Mouse (Mus musculus) layer of hippocampus, postnatal 14 days (tissue): ENCODE data around the gene 6030408B16Rik. TPM values are rescaled to one million over a fixed set of nuclear protein-coding genes. Genes with fewer than 3 reads are reported as not detected.
"Not testable (repeated sequence)": the region's sequence is repeated elsewhere in the genome, so short reads cannot be mapped to it uniquely, and the experiment has no call there.

Experiments used
- DNase-seq, 2 experiments: peaks; one replicate each; pipeline ENCODE4 v3.0.0; 2021 to 2022; ENCODE audit warnings: low spot score in 2 of 2, mixed read lengths in 1 of 2
- total RNA-seq, 2 experiments: library from RNA; stranded (reverse); gene quantifications; 2 replicates each; pipeline ENCODE4 v1.2.3; 2021

6030408B16Rik gene
- total RNA-seq, 2 experiments from 2014 or later: 0.28 to 0.69 TPM

DNA sequence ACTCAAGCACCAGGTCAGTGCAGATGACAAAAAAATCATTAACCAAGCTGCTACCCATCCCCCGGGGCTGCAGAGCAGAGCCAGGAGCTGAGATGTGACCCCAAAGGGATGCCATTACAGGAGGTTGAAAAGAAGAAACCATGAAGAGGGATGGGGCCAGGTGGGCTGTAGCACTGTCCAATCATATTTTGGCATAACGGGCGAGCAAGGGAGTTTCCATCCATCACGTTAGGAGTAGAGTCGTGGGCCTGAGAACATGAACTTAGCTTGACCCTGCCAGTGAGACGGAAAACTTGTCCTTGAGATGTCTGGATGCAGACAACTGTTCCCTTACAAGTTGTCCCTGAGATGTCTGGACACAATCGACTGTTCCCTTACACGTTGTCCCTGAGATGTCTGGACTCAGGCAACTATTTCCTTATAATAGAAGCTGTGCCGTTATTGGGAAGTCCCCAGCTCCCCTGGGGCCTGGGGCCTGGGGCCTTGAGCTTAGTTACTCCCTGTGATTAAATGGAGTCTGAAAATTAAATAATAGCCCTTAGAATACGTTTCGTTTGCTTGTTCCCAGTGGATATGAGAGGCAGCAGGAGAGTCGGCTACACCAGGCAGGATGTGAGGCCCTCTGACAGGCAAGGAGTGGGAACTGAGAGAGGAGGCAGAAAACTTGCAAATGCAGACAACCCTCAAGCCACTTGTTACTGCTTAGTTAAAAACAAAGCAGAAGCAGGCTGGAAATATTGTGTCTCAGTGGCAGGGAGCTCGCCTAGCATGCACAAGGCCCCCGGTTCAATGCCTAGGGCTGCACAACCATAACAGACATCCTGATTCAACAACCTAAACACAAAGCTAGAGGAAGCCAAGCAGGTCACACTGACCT is 26.1 kb downstream of the 6030408B16Rik start:
- DNase-seq: no peak

DNA sequence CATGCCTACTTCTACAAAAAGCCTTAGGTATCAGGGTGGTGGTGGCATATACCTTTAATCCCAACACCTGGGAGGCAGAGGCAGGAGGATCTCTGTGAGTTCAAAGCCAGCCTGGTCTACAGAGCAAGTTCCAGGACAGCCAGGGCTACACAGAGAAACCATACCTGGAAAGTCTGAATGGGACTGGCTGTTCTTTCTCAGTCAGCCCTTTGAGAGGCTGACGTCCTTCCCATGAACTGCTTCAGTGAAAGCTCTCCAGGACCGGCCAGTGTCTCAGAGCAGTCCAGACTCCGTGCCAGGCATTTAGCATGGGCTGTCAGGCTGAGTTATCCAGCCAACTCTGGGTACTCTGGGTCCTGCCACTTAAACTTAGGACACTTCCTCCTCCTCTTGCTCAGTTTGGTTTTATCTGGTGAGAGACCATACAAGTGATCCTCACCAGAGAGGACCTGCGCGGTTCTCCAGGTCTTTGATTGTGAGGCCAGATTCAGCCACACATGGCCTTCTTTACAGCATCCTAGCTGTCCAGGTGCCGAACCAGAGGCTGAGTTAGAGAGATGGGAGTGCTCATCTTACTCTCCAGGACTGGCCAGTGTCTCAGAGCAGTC is 27.1 kb downstream of the 6030408B16Rik start:
- DNase-seq: no peak

DNA sequence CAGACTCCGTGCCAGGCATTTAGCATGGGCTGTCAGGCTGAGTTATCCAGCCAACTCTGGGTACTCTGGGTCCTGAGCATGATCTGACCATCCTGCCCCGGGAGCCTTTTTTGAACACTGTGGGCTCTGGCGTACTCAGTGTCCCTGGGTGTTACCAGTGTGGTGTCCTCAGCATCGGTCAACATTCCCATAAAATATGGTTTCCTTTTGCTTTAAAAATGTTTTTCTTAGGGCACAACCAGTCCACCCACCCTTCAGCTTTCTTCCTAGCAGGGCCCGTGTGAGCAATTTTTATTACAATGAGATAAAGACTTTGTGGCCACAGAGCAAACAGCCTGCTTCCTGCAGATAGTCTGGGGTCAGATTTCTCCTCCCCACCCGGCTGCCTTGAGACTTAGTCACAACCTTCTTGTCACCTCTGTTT is 27.6 kb downstream of the 6030408B16Rik start:
- DNase-seq: no peak

DNA sequence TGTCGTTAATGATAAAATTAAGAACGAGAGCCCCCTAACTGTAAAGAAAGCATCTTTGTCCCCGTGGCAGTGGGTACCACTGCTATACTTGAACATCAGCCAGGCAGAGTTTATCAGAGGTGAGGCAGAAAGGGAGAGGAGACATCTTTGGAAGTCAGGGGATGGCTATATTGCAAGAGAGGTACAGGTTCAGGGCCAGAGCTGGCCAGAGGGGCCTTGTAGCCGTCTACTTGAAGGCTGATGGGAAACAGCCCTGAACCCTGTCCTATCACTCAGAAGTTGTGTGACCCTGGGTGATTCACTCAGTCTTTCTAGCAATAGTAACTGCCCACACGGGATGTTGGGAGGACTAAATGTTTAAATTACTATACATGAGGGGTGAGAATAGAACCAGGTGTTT is 28.1 kb downstream of the 6030408B16Rik start:
- no peak for DNase-seq

DNA sequence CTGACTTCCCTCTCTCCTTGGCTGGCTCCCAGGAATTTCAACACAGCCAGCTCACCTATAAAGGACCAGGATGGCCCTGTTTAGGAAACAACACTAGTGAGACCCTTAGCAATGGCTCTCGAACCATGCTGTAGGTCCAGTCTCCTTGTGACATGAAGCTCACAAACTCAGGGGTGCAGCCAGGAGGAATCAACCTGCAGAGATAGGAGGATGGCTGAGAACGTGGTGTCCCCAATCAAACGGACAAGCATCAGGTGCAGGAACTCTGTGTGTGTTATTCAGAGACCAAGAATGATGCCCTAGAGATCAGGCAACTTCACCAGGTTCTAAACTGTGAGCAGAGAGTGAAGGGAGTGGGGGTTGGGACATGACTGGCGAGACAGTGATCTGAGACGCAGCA is 29.1 kb downstream of the 6030408B16Rik start:
- no peak for DNase-seq

DNA sequence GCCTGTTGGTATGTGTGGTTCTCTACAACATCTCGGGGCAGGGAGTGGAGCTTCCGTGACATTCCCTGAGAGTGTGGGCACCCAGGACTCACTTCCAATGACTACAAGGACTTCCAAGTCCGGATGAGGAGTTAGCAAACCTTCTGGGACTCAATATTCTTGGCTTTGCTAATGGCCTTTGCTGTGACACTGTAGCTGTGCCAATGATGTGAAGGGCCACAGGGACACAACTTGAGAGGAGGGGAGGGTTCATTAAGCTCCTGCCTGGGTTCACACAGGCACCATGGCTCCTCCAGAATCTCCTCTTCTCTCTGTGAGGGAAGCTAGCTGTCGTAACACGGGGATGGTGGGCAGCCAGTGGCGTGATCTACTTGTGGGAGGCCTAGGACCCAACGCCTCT is 29.6 kb downstream of the 6030408B16Rik start:
- DNase-seq: no peak

DNA sequence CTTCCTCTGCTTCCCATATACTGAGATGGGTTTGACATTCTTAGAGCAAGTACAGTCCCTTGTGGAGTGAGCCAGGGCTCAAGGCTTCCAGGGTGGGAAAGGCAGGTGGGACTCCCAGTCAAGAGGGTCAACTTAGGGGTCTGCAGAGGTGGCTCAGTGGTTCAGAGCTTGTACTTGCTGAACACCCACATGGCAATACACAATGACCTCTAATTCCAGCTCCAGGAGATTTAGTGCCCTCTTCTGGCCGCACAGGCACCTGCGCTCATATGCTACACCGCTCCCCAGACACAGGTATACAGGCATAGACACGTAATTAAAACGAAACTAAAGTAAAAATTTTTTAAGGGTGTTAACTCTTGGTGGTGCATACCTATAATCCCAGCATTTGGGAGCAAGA is 30.5 kb downstream of the 6030408B16Rik start:
- DNase-seq: no peak

DNA sequence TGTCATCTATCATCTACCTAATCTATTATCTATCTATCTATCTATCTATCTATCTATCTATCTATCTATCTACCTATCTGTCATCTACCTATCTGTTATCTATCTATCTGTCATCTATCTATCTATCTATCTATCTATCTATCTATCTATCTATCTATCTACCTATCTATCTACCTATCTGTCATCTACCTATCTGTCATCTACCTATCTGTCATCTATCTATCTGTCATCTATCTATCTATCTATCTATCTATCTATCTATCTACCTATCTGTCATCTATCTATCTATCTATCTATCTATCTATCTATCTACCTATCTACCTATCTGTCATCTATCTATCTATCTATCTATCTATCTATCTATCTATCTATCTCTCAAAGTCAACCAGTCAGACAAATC is 31.4 kb downstream of the 6030408B16Rik start:
- not testable (repeated sequence) for DNase-seq

DNA sequence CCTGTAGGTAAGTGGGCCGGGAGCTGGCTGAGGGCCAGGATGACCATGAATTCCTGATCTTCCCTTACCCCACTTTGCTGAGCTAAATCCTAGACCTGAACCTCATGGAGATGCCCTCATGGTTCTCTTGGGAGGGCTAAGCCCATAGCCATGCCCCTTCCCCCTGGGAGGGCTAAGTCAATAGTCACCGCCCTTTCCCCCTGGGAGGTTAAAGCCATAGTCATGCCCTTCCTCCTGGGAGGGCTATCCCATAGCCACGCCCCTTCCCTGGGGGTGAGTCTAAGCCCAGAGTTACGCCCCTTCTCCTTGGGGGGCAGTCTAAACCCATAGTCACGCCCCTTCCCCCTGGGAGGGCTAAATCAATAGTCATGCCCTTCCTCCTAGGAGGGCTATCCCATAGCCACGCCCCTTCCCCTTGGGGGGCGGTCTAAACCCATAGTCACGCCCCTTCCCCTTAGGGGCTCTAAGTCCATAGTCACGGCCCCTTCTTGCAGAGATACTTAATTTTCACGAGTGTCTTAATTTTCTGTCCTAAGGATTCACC is 33.1 kb downstream of the 6030408B16Rik start:
- no peak for DNase-seq

DNA sequence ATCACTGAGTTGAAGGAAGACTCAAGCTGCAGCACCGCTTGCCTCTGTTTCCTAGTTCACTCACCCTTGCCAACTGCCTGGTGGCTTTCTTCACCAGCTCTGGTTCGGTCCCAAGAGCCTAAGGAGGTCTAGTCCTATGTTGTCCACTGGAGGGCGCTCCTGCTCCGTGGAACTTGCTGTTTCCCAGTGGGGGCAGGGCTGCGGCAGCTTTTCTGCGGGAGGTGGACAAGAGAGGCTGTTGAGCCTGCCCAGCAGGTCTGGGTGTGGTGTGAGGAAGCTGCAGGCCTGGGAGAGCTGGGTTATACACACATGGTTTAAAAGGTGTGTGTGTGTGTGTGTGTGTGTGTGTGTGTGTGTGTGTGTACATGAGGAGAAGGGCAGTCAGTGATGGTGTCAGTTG is 34.3 kb downstream of the 6030408B16Rik start:
- peak; percentile 83 to 88 for DNase-seq

DNA sequence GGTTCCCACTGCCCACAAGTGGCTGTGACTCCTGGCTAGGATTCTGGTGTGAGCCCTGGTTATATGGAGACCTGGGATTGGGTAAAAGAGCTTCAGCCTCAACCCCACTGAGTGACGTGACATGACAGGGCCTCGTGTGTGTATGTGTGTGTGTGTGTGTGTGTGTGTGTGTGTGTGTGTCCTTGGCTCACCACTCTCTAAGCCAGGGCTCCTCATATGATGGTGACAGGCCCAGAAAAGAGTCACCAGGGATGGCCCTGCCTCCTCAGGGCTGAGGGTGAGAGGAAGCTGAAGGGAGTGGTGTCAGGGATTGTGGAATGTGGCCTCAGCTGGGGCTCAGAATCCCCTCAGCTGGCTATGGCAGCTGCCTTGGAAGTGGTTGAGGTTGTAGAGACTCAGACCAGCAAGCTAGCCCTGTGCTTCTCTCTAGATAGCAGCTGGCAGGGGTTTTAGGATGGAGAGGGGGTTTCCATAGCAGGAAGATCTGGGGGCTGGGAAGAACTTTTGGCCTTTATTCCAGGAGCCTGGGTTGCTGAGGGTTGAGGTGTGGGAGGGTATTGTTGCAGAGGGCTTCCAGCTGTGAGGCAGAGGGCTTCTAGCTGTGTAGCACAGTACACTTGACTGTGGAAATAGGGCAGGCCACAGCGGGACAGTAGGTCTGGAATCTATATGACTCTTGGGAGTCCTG is 36.0 kb downstream of the 6030408B16Rik start:
- no peak for DNase-seq

DNA sequence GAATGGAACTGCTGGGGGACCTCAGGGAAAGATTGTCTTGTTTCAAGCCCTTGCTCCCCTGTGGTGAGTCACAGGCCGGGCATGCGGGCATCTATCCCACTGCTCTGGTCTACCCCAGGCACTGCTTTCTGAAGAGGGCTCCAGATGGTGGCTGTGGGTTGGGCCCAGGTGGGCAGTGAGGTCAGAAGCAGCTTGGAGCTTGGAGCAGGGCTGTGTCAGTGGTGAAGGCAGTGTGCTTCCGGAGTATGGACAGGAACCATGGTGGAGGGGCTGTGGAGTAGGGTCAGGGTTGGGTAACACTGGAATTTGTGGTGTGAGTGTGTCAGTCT is 36.5 kb downstream of the 6030408B16Rik start:
- no peak for DNase-seq

DNA sequence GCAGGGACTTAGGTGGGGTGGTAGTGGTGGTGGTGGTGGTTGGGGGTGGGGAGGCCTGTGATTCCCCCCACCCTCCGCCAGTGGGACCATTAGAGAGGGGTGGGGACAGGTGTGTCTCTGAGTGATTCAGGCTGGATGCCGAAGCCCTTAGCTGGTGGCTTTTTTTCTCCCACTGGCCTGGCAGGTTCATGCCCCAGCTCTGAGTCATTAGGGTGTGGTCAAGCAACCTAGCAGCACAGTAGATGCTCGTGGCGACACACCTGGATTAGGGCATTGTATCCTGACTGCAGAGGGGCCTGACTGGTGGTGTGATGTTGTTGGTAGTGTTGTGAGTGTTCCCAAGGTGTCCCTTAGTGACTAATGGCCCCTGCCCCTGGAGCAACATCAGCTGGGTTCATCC is 38.1 kb downstream of the 6030408B16Rik start:
- no peak for DNase-seq

DNA sequence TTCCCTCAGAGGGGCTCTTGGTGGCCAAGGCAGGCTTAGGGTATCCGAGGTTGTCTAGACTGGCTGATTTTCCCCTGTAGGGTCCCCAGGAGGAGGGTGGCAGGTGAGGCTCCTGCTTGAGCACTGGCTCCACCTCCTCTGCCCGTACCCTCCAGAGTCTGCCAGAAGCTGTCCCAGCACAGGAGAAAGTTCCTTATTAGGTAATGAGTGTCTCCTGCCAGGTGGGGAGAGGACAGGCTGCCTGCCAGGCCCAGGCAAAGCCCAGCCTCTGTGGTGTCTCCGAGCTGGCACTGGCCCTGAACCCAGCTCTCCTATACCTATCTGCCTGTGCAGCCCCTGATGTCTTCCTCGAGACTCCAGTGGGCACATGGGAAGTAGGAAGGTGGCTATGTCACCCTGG is 39.4 kb downstream of the 6030408B16Rik start:
- no peak for DNase-seq

DNA sequence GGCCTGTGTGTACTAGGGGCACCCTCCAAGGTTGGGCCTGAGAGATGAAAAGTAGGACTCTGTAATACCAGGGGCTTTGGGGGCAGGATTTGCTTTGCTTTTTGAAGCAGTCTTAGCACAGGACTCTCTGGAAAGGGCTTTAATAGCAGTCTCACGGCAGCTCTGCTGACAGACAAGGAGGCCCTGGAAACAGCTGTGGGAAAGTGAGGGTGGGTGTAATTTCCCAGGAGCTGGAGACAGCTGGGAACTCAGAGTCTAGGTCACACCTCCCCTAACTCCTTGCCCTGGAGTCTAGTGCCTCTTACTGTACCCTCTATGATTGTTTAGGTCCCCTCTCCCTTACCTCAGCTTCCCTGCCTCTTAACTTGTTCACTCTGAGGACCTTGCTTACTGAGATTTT is 40.2 kb downstream of the 6030408B16Rik start:
- DNase-seq: no peak

DNA sequence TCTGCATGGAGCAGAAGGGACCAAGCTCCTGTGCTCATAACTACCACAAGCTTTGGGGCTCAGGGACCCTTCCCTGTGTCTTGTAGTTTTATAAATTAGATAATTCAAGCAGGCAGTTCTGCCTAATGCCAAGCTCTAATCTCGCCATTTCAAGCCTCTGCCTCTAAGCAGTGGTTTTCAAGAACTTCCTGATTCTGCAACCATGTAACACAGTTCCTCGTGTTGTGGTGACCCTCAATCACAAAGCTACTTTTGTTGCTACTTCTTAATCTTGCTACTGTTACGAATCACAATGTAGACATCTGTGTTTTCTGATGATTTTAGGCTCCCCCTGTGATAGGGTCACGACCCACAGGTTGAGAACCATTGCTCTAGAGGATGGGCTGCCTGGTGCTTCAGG is 40.6 kb downstream of the 6030408B16Rik start:
- DNase-seq: no peak

DNA sequence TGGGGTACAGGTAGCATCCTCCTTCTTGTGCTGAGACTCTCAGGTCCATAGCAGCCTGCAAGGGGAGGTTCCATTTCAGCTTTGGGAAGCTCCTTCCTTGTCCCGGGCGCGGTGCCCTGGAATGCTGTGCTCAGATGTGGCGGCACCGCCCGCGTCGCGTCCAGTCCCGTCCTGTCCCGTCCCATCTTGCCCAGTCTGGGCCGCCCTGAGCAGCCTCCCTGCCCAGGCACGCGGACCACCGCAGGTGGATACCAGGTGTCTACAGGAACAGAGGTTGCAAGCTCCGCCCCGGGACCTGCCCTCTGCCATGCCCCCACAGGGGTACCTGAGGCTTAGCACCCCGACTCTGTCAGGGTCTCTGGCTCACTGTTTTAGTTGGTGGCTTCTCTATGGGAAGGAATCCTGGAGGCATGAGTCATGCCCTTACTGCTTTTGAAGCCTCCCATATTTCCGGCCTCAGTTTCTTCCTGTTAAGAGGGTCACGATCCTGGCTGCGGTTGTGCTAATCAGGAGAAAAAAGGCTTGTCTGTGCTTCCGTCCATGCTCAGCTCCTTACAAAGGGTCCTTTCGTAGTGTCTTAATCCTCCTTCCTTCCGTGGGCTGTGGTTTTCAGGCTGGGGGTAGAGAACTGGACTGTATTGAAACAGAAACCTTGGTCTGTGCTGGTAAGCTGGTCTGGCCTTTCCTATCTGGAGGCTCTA is 43.6 kb downstream of the 6030408B16Rik start:
- DNase-seq: no peak

DNA sequence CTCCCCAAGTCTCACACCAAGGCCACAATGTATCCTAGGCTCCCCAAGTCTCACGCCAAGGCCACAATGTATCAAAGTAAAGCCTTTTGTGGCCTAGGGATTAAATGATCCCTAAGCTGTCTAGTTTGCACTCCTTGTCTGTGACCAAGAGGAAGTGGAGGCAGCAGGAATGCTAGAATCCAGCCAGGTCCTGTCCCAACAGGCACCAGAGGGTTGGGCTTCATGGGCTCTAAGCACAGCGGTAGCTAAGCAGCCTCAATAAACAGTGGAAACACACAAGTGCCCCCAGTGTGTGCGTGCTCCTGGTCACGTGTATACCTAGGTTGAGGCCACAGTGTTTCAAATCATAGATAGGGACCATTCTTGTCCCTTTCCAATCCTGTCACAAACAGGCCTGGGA is 45.3 kb downstream of the 6030408B16Rik start:
- no peak for DNase-seq

DNA sequence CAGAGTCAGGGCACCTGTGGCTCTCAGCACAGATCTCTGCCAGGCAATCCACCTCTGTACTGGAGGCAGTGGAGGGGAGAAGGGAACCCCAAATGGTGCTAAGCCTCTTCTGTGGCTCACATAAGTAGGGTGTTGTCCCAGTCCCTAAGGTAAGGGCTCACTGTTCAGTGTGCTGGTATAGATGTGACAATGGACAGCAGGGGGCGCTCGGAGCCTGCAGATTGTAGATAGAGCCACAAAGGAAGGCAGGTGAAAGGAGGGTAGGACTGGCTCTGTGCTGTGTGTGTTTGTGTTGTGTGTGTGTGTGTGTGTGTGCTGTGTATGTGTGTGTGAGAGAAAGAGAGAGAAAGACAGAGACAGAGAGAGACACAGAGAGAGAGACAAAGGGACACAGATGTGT is 46.5 kb downstream of the 6030408B16Rik start:
- DNase-seq: peak; percentile 87 to 93

DNA sequence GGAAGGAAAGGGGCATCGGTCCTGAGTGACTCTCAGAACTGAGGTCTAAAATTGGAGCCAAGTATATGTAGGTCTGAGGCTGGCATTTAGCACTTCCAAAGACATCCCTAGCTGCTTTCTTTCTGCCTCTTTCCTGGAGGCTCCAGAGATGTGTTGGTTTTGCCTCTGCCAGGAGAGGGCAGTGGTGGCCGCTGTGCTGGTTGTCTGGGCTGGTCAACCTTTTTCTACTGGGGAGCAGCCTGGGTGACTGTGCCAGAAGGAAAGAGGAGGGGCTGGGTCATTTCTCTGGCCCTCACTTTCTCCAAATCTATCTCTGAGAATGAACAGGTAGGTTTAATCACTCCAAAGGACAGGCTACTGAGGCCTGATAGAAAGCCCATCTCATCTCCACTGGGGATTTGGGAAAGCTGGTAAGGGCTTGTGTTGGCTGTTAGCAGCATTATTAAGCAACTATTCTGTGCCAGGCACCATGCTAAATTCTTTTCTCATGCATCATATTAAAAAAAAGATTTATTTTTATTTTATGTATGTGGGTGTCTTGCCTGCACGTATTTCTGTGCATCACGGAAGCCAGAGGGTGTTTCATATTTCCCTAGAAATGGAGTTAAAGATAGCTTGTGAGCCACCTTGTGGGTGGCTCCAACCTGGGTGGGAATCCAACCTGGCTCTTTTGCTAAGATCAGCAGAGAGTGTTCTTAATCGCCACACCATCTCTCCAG is 48.9 kb downstream of the 6030408B16Rik start:
- DNase-seq: peak; percentile 46 to 57
